Mouse (Mus musculus) G1E (cell line): ENCODE data around the gene Efhc2.

Experiments used
- CTCF ChIP-seq: IDR thresholded peaks from 2 replicates; pipeline ENCODE4 v1.5.1; 2012; ENCODE audit warnings: low read depth, low read length, inconsistent platforms, mixed read lengths
- GATA1 ChIP-seq: IDR thresholded peaks from 2 replicates; pipeline ENCODE4 v1.6.1; 2012; ENCODE audit warnings: borderline replicate concordance, low read length, inconsistent platforms, mixed read lengths
- POLR2AphosphoS5 ChIP-seq: IDR thresholded peaks from 2 replicates; pipeline ENCODE4 v1.6.1; 2012; ENCODE audit warnings: low read depth, low read length, inconsistent platforms; ENCODE audit not compliant: insufficient replicate concordance
- TAL1 ChIP-seq: conservative IDR thresholded peaks from 2 replicates; pipeline ENCODE4 v1.6.1; 2012; ENCODE audit warnings: low read depth, low read length, inconsistent platforms, mixed read lengths

- no peak for TF ChIP-seq CTCF
- TF ChIP-seq TAL1 = no peak
- TF ChIP-seq GATA1 = no peak
- no peak for TF ChIP-seq POLR2AphosphoS5
Measured at GRCm38 (mm10) chrX:17217451-17217850, 101.7 kb downstream of the Efhc2 start.
